Mouse (Mus musculus) WW6 (cell line): Measurements from ENCODE around the gene Car12.

Experiments used
- DNase-seq: peaks from one replicate; pipeline ENCODE4 v3.0.0-alpha.2; 2013; ENCODE audit warnings: low read depth, low spot score

Gene Car12

GRCm38 (mm10) chr9:66713135-66714021 lies at the start of gene Car12:
Car12 (plus strand) TSS chr9:66713686.
- peak; percentile 40 for DNase-seq

GRCm38 (mm10) chr9:66663764-66664163 lies 49.7 kb upstream of the Car12 start:
- DNase-seq = no peak

- DNase-seq = peak; percentile 26
These were observed 48.9 kb upstream of the Car12 start for GRCm38 (mm10) chr9:66664561-66664960.

GRCm38 (mm10) chr9:66666153-66666552 lies 47.3 kb upstream of the Car12 start:
- DNase-seq = no peak

DNA sequence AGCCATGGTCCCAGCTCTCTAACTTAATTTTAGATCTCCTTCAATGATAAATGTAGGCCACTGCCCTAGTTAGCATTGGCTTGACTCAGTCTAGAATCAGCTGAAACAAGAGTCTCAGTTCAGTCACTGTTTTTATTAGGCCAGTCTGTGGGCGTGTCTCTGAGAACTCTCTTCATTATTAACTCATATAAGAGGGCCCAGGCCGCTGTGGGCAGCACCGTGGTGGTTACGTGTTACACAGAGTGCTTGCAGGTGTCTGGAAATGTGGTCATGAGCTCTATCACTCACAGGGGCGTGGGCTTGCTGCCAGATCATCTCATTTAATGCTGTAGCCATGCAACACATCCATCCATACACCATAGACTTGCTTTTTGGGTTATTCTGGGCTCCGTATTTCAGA lies 46.4 kb upstream of the Car12 start:
- DNase-seq = no peak

DNA sequence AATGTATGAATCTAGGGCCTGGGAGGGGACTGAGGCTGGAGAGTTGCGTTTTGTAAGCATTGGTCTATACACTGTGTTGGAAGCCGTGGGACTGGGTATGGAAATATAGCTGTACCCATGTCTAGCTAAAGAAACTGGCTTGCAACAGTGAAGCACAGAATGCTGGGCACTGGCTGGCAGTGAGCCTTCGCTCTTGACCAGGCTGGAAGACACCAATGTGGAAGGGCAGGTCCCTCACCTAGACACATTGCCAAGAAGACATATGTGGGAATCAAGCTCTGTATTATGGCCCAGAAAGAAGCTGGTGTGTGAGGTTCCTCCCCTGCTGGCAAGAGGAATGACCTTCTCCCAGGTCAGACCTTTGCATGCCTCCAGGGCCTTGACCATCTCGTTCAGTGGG lies 45.6 kb upstream of the Car12 start:
- DNase-seq = no peak

DNA sequence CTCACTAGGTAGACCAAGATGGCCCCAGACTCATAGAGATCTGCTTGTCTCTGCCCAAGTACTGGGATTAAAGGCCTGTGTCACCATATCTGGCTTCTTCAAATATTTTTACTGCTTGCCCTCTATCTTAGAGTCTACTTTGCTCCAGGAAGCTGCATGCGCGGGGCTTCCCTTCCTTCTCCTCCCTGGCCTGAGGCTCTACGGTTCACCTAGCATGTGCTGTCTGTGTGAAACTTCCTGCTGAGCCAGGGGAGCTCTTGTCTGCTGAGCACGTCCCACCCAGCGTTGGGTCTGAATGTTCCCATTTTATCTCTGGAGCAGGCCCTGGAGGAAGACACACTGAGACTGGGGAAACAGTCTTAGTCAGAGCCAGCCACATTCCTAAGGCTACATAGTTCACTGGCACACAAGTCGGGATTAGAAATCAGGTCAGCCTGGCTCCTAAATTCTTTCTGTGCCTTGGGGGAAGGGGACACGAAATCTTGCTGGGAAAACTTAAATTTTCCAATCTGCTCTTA lies 43.9 kb upstream of the Car12 start:
- no peak for DNase-seq

DNA sequence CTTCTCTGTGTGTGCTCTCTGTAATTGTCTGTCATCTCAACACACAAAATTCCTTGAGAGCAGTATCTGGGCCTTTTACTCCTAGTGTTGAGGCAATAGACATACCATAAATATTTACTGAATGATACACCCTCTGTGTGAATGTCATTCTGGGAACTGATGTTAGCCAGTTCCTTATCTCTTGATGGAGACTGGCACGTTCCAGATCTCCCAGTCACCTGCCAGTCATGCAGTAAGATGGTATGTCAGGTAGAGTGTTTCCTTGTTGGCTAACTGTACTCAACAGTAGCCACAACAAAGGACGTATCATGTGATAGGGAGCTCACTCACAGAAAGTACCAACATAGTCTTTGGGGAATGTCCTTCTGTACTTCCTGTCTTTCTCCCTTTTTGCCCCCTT lies 39.7 kb upstream of the Car12 start:
- no peak for DNase-seq

DNA sequence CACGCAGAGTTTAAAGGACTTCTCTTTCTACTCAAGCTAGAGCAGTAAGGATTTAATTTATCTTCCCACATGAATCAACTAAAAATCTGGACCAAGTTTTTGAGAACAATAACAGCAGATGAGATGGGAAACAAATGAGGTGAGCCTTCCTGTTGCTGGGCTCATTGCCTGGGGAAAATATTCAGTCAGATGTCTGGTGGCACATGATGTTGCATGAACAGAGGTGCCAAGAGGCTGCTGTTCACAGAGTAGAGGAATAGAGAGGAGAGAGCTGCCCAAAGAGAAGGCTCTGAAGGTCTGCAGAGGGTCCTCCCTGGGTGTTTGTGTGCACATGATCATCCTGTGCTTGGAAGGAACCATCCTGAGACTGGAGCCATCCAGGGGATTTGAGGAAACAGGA lies 37.9 kb upstream of the Car12 start:
- DNase-seq = no peak

DNA sequence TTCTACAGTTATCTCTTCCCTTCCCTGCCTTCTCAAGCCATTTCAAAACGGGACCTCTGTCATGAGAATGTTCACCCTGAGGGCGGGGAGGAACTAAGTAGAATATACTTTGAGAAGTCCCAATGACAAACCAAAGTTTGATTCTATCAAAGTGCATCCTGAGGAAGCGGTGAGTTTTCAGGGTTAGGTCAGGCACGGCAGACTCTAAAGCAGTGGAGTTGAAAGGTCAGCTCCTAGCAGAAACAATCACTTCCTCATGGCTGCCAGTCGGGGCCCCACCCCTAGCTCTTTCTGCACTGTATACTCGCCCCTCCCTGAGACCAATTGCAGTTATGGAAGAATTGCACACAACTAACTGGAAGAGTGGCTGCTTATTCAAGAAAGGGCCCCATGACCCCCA lies 33.4 kb upstream of the Car12 start:
- DNase-seq = no peak

DNA sequence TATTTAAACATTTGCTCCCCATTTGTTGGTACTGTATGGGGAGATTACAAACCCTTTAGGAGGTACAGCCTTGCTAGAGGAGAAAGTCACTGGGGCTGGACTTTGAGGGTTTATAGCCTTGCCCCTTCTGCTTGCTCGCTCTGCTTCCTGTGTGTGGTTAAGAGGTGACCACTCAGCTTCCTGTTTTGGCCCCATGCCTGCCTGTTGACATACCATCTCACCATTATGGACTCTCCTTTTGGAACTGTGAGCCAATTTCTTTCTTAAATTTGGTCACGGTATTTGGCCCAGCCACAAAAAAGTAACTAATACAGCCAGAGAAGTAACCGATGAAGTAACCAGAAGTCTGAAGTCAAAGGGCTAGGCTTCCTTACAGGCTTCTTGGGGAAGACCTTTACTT lies 30.7 kb upstream of the Car12 start:
- no peak for DNase-seq

DNA sequence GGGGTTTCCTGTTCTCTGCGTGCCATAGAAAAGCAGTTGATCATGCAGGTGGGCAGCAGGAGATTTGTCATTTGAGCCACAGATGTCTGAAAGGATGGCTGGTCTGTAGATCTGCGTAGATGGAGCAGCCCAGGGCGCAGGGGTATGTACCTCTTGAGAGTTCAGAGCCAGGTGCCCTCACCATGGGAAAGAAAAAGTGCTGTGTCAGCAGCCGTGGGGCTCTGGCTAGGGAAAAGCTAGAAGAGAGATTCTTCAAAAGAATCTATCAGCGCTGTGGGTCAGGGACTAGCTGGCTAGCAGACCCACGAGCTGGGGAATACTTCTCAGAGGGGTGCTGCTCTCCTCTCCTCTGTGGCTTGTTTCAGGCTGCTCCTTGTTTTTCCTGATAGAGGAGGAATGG lies 27.8 kb upstream of the Car12 start:
- DNase-seq = no peak

- no peak for DNase-seq
These were observed 25.8 kb upstream of the Car12 start for GRCm38 (mm10) chr9:66687713-66688112.

DNA sequence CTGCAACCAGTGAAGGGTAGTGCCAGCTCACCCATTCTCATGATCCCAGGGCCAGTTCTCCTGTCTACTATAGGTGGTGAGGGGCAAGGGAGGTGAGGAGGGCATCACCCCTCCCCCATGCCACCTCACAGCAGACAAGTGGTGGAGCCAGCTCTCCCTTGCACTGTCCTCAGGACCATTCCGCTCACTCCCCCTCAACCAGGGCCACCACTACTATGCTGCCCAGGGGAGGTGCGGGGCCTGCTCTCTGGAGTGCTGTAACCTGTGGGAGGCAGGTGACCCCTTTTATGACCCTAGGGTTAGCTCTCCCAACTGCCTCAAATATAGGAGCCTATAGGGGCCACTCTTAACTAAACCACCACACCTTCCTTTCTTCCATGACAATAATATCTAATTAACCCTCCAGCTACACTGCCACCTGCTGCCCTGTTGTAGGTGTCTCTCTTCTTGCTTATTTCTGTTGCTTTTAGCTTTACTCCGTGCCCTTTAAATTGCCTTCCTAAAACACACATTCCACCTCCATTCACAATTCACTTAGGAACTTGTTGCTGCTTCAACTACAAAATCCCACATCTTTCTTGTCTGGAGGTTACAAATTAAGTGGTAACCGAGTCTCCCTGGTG lies 21.7 kb upstream of the Car12 start:
- DNase-seq = no peak

- no peak for DNase-seq
These were observed 15.9 kb upstream of the Car12 start for GRCm38 (mm10) chr9:66697355-66698140.

DNA sequence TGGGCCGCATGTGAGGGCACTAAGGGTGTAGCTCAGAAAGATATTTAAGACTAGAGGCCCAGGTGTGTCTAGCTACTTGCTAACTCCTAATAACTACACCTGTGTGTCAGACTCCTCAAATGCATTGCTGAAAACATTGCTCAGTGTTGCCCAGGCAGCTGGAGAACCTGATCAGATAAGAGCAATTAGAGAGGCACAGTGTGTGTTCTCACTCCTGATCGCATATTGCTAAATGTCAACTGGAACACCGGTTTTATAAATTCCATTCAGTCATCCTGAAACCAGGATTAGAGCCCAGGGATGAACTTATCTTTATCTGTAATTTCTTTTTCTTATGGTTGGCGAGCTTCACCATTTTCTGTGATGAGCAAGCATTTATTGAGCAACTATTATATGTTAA lies 13.7 kb upstream of the Car12 start:
- DNase-seq = no peak

- DNase-seq = no peak
These were observed 10.5 kb upstream of the Car12 start for GRCm38 (mm10) chr9:66703002-66703401.

DNA sequence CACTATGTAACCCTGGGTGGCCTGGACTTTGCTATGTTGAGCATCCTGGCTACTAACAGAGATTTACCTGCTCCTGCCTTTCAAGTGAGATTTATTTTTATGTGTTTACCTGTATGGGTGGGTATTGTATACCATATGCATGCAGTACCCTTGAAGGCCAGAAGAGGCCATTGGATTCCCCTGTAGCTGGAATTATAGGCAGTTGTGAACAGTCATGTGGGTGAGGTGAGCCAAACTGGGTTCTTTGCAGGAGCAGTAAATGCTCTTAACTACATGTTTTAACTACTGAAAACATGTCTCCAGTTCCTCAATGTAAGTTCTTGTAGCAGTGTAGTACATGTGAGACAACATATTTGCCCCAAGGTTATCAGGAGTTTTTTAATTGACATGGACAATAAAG lies 8.1 kb upstream of the Car12 start:
- no peak for DNase-seq

- DNase-seq = peak; percentile 42
These were observed 7.7 kb upstream of the Car12 start for GRCm38 (mm10) chr9:66705766-66706165.

GRCm38 (mm10) chr9:66708054-66708772 lies 5.3 kb upstream of the Car12 start:
- no peak for DNase-seq

DNA sequence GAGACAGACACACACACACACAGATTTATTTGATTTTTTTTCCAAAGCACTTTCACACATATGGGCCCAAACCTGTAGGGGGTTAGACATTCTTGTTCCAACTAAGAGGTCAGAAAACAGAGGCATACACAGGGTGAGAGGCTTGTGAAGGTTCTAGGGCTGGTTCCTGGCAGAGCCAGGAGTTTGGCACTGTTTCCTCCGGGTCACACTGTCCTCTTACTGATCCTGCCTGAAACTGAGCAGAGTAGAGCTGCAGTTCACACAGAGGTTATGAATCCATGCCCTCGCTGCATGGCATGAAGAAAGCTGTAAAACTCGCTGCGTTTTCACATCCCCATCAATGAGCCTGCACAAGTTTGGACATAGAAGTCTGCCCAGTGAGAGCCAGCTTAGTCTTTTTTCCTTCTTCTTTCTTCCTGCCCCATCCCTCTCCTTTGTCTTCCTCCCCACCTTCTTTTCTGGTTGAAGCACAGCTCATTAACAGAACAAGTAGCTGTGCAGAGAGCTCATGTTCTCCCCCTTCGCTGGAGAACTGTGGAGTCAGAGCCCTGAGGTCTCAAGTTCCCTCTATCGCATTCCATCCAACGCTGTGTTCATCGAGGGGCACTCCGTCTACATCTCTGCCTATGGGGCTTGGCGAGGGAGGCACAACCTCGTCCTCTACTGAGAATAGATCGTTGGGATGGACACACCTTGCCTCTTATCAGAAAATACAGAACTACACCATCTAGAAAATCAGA lies 4.5 kb upstream of the Car12 start:
- no peak for DNase-seq
